Mouse (Mus musculus) G1E (cell line): ENCODE data around the gene Usp6nl. TPM values are rescaled to one million over a fixed set of nuclear protein-coding genes. Genes with fewer than 3 reads are reported as not detected.

Experiments used
- ATAC-seq: 2 replicates; pipeline ENCODE4 v1.8.0; 2016; ENCODE audit warnings: mild to moderate bottlenecking; ENCODE audit not compliant: insufficient number of reproducible peaks, poor library complexity, low FRiP score, severe bottlenecking; ENCODE audit errors: extremely low read depth
- DNase-seq: peaks from one replicate; pipeline ENCODE4 v3.0.0; 2012; ENCODE audit warnings: low spot score
- H3K27me3 ChIP-seq: 2 replicates; pipeline ENCODE4 v1.6.1; 2012; ENCODE audit warnings: mild to moderate bottlenecking, low read length, inconsistent platforms; ENCODE audit not compliant: insufficient read depth
- H3K36me3 ChIP-seq: replicated peaks from 2 replicates; pipeline ENCODE3; 2012; ENCODE audit warnings: mild to moderate bottlenecking, inconsistent platforms
- H3K4me1 ChIP-seq: 2 replicates; pipeline ENCODE4 v1.6.1; 2012; ENCODE audit warnings: low read depth, low read length, inconsistent platforms, mixed read lengths; ENCODE audit not compliant: insufficient read depth
- H3K4me3 ChIP-seq: 2 replicates; pipeline ENCODE4 v1.5.1; 2012; ENCODE audit warnings: low read depth, mild to moderate bottlenecking, inconsistent platforms, low read length, moderate library complexity, mixed read lengths
- H3K9me3 ChIP-seq: replicated peaks from 2 replicates; pipeline ENCODE4 v1.6.1; 2012; ENCODE audit warnings: inconsistent platforms
- CTCF ChIP-seq: IDR thresholded peaks from 2 replicates; pipeline ENCODE4 v1.5.1; 2012; ENCODE audit warnings: low read depth, low read length, inconsistent platforms, mixed read lengths
- GATA1 ChIP-seq: IDR thresholded peaks from 2 replicates; pipeline ENCODE4 v1.6.1; 2012; ENCODE audit warnings: borderline replicate concordance, low read length, inconsistent platforms, mixed read lengths
- GATA2 ChIP-seq: IDR thresholded peaks from 2 replicates; pipeline ENCODE4 v1.6.1; 2012; ENCODE audit warnings: low read depth, low read length, inconsistent platforms, borderline replicate concordance
- POLR2AphosphoS5 ChIP-seq: IDR thresholded peaks from 2 replicates; pipeline ENCODE4 v1.6.1; 2012; ENCODE audit warnings: low read depth, low read length, inconsistent platforms; ENCODE audit not compliant: insufficient replicate concordance
- TAL1 ChIP-seq: conservative IDR thresholded peaks from 2 replicates; pipeline ENCODE4 v1.6.1; 2012; ENCODE audit warnings: low read depth, low read length, inconsistent platforms, mixed read lengths
- polyA plus RNA-seq: library from polyadenylated mRNA; stranded (reverse); fragments of >175 nt; gene quantifications from 2 replicates; pipeline ENCODE4 v1.2.3, GENCODE M21; 2012
- total RNA-seq, 2 experiments: library from RNA; stranded (forward) in 1 of 2; stranded (reverse) in 1 of 2; fragments of 200-1000 nt in 1 of 2; fragments of >200 nt in 1 of 2; fragmentation: Nextera tagmentation in 1 of 2; gene quantifications; 2 replicates each; pipeline ENCODE4 v1.2.3; 2014 to 2017

Usp6nl gene
- total and polyA plus RNA-seq, 3 experiments = 17.2 to 45.3 (median 17.5) TPM

GRCm38 (mm10) chr2:6363922-6364321 is 41.5 kb downstream of the Usp6nl start:
- Histone ChIP-seq H3K4me1 (peaks cover 81% of the 10 kb centered on the region), H3K36me3 (peaks cover 18% of the 10 kb centered on the region), H3K9me3 (no peaks in the 10 kb centered on the region), H3K4me3 (no peak overlapping the region), H3K27me3 (no peaks in the 10 kb centered on the region)
- ATAC-seq (no peak), DNase-seq (no peak)
- TF ChIP-seq GATA2 (no peak), TAL1 (no peak), POLR2AphosphoS5 (no peak), GATA1 (no peak), CTCF (no peak)

GRCm38 (mm10) chr2:6366521-6366928 is 44.1 kb downstream of the Usp6nl start:
- Histone ChIP-seq H3K27me3 (no peaks in the 10 kb centered on the region), H3K36me3 (peaks cover 17% of the 10 kb centered on the region), H3K4me3 (peak overlapping the region; percentile 14; the same call in 1 of the 2 replicates), H3K4me1 (peaks cover 73% of the 10 kb centered on the region), H3K9me3 (no peaks in the 10 kb centered on the region)
- ATAC-seq = peak; percentile 85
- DNase-seq = peak; percentile 34
- TF ChIP-seq CTCF (no peak), TAL1 (peak; percentile 64)

DNA sequence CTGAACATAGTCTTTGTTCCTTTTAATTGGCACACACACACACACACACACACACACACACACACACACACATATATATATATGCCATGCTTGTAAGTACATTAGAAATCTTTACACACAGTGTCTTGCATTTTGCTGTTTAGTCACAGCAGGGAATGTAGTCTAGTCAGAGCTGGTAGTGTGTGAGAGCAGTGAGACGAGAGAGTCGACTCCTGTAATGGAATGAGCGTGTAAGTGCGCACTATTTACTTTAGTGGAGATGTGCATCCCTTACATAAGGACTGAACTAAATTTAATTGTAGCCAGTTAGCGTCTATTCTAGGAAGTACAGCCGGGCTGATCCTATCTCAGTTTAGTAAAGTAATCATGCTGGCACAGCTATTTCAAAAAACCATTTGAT is 44.5 kb downstream of the Usp6nl start:
- H3K9me3 ChIP-seq = no peaks in the 10 kb centered on the region
- no peaks in the 10 kb centered on the region for H3K27me3 ChIP-seq
- H3K36me3 ChIP-seq = peaks cover 15% of the 10 kb centered on the region
- H3K4me1 ChIP-seq = peaks cover 74% of the 10 kb centered on the region
- ATAC-seq (no peak), DNase-seq (no peak)
- no peak overlapping the region; the same call in 1 of the 2 replicates for H3K4me3 ChIP-seq
- TF ChIP-seq POLR2AphosphoS5 = no peak
- TF ChIP-seq TAL1 = no peak
- TF ChIP-seq GATA2 = no peak
- TF ChIP-seq GATA1 = no peak
- no peak for TF ChIP-seq CTCF

- DNase-seq (no peak), ATAC-seq (no peak)
- no peak for TF ChIP-seq GATA1
- no peak for TF ChIP-seq CTCF
- TF ChIP-seq POLR2AphosphoS5 = no peak
- no peak for TF ChIP-seq GATA2
- TF ChIP-seq TAL1 = no peak
- peak overlapping the region; percentile 31; the same call in 1 of the 2 replicates for H3K4me3 ChIP-seq
- H3K4me1 ChIP-seq = peaks cover 74% of the 10 kb centered on the region
- H3K9me3 ChIP-seq = no peaks in the 10 kb centered on the region
- H3K36me3 ChIP-seq = peaks cover 11% of the 10 kb centered on the region
- H3K27me3 ChIP-seq = no peaks in the 10 kb centered on the region
Measured at GRCm38 (mm10) chr2:6367497-6367896, 45.0 kb downstream of the Usp6nl start.

DNA sequence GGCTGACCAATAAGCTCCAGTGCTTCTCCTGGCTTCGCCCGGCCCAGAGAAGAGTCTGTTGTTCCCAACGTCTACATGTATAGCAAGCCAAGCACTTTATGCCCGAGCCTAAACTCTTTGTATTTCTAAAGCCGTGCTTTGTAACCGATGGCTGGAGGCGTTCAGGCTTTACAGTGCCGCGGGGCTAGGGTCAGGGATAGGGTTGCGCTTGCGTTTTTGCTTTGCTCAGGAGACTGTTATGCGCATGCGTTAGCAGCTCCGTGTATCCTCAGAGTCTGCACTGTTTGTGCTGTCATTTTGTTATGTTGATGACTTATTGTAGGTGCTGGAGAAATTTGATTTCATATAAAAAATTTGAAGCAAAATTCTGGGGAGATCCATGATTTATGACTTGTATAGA is 51.7 kb downstream of the Usp6nl start:
- Histone ChIP-seq H3K4me3 (no peak overlapping the region), H3K9me3 (no peaks in the 10 kb centered on the region), H3K27me3 (no peaks in the 10 kb centered on the region), H3K36me3 (peaks cover 23% of the 10 kb centered on the region), H3K4me1 (peaks cover 51% of the 10 kb centered on the region)
- TF ChIP-seq TAL1 (no peak), GATA2 (no peak), GATA1 (no peak), POLR2AphosphoS5 (no peak), CTCF (no peak)
- DNase-seq = no peak
- no peak for ATAC-seq

DNA sequence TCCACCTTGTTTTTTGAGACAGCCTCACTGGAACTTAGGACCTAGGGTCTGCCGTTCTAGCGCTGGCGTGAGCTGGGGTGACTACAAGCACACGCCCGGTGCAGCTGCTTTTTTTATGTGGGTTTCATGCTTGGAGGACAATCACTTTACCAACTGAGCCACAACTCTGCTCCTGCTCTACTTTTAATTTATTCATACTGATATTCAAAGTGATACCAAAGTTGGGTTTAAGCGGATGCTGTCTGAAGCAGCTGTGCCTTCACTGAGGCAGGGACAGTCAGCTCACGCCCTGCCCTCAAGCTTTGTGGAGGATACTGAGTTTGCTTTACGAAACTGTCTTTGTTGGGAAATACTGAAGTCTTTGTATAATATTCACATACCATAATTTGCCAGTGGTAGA is 53.6 kb downstream of the Usp6nl start:
- TF ChIP-seq TAL1 = no peak
- TF ChIP-seq CTCF = no peak
- TF ChIP-seq GATA2 = no peak
- TF ChIP-seq GATA1 = no peak
- no peak for TF ChIP-seq POLR2AphosphoS5
- H3K4me1 ChIP-seq = peaks cover 55% of the 10 kb centered on the region
- ATAC-seq (no peak), DNase-seq (no peak)
- no peak overlapping the region for H3K4me3 ChIP-seq
- H3K27me3 ChIP-seq = no peaks in the 10 kb centered on the region
- H3K36me3 ChIP-seq = peaks cover 25% of the 10 kb centered on the region
- no peaks in the 10 kb centered on the region for H3K9me3 ChIP-seq

- DNase-seq (no peak), ATAC-seq (no peak)
- H3K4me1 ChIP-seq = peaks cover 51% of the 10 kb centered on the region
- TF ChIP-seq POLR2AphosphoS5 = no peak
- no peaks in the 10 kb centered on the region for H3K9me3 ChIP-seq
- H3K27me3 ChIP-seq = no peaks in the 10 kb centered on the region
- H3K4me3 ChIP-seq = no peak overlapping the region
- H3K36me3 ChIP-seq = peaks cover 29% of the 10 kb centered on the region
Measured at GRCm38 (mm10) chr2:6376941-6377340, 54.5 kb downstream of the Usp6nl start.
